Mouse (Mus musculus): ENCODE measurements at regions not wholly inside any gene's neighbourhood (a gene's known extent, or its start where the extent isn't known, plus 50 kb on each side); places are given as distances from the start of the nearest gene placed in this dataset.

DNA sequence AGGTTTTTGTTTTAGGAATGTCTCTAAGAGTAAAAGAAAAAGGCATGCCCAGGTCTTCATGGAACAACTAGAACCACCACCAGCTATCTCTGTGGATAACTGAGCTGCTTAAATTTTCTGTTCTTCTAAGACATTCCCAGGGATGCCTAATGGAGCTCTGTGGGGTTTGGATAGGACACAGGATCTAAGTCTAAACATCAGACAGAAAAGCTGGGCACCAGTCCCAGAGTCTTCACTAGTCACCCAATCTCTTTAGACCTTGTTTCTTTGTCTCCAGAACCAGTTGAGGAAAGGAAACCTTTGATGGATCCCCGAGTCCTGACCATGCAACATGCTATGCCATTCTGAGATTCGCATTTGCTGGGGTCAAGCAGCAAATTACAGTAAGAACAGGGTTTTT, 243.2 kb upstream of the Far2 start:
- H3K9ac ChIP-seq (ENCODE audit: low read depth, low read length) = no peak overlapping the region
- WGBS = 93% methylated on average over 2 of the region's 2 CpGs
- no peaks in the 10 kb centered on the region for H3K79me2 ChIP-seq (ENCODE audit: control insufficient read depth, insufficient read depth, low read length)
- no peaks in the 10 kb centered on the region for H3K27me3 ChIP-seq (ENCODE audit: control insufficient read depth, insufficient read depth, low read length)
- H3K4me3 ChIP-seq (ENCODE audit: insufficient read depth, low read depth, low read length) = no peak overlapping the region
- H3K4me1 ChIP-seq (ENCODE audit: control insufficient read depth, insufficient read depth, low read length) = no peaks in the 10 kb centered on the region
- TF ChIP-seq CTCF (IDR thresholded peaks at IDR 0.05; ENCODE audit: low read depth, low read length) (no peak), POLR2A (IDR thresholded peaks at IDR 0.05; ENCODE audit: extremely low read depth, insufficient read depth, low read length) (no peak)
- no peak for DNase-seq (ENCODE audit: extremely low read depth, low read depth, low spot score)
- no peaks in the 10 kb centered on the region for H3K36me3 ChIP-seq (ENCODE audit: control insufficient read depth, insufficient read depth, low read length)
- H3K27ac ChIP-seq (replicated peaks; ENCODE audit: insufficient read depth, low read depth, low read length) = no peak overlapping the region

DNA sequence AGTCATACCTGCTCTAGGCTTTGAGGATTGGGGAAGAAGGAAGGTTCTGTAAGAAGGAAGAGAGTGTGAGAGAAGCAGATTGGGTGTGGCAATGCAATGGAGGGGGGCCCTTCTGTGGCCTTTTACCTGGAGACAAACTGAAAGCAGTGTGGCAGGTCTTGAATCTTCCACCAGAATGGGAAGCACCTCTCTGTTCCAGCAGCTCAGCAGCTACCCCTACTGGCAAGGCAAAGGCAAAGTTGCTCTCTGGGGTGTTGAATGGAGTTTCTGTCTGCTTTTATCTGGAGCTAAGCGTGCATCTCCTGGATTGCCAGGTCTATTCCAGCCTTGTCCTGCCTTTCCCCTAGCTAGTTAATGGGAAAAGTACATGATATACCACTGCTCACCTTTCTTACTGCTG, 236.3 kb upstream of the Far2 start:
- DNase-seq (ENCODE audit: extremely low read depth, low read depth, low spot score) = peak; percentile 25
- TF ChIP-seq POLR2A (IDR thresholded peaks at IDR 0.05; ENCODE audit: extremely low read depth, insufficient read depth, low read length) (no peak), CTCF (IDR thresholded peaks at IDR 0.05; ENCODE audit: low read depth, low read length) (peak; percentile 77)
- Histone ChIP-seq H3K27ac (replicated peaks; ENCODE audit: insufficient read depth, low read depth, low read length) (no peak overlapping the region), H3K27me3 (ENCODE audit: control insufficient read depth, insufficient read depth, low read length) (no peaks in the 10 kb centered on the region), H3K79me2 (ENCODE audit: control insufficient read depth, insufficient read depth, low read length) (no peaks in the 10 kb centered on the region), H3K9ac (ENCODE audit: low read depth, low read length) (no peak overlapping the region), H3K4me3 (ENCODE audit: insufficient read depth, low read depth, low read length) (no peak overlapping the region), H3K36me3 (ENCODE audit: control insufficient read depth, insufficient read depth, low read length) (no peaks in the 10 kb centered on the region), H3K4me1 (ENCODE audit: control insufficient read depth, insufficient read depth, low read length) (no peaks in the 10 kb centered on the region)
- WGBS = 39% methylated on average over 1 of the region's 1 CpGs

DNA sequence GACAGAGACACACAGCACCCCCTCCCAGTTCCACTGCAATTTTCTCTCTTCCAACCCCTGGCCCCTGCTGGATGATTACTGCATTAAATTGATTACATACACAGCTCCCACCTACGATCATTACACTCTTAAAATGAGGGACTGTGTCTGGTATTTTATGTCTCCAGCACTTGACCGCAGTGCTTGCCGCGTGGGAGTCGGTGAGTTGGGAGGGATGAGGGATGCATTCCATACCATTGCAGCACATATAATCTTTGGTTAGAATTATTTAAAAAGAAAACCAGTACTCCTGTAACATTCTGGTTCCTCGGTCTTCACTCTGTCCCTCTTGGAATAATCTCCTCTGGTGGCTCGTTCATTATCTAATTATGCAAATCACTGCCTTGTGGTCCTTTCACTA, 230.2 kb upstream of the Far2 start:
- no peak for TF ChIP-seq CTCF (IDR thresholded peaks at IDR 0.05; ENCODE audit: low read depth, low read length)
- no peak for TF ChIP-seq POLR2A (IDR thresholded peaks at IDR 0.05; ENCODE audit: extremely low read depth, insufficient read depth, low read length)
- Histone ChIP-seq H3K27me3 (ENCODE audit: control insufficient read depth, insufficient read depth, low read length) (no peaks in the 10 kb centered on the region), H3K79me2 (ENCODE audit: control insufficient read depth, insufficient read depth, low read length) (no peaks in the 10 kb centered on the region), H3K9ac (ENCODE audit: low read depth, low read length) (no peak overlapping the region), H3K4me3 (ENCODE audit: insufficient read depth, low read depth, low read length) (no peak overlapping the region), H3K36me3 (ENCODE audit: control insufficient read depth, insufficient read depth, low read length) (no peaks in the 10 kb centered on the region), H3K4me1 (ENCODE audit: control insufficient read depth, insufficient read depth, low read length) (no peaks in the 10 kb centered on the region), H3K27ac (replicated peaks; ENCODE audit: insufficient read depth, low read depth, low read length) (no peak overlapping the region)
- 83% methylated on average over 7 of the region's 7 CpGs for WGBS
- no peak for DNase-seq (ENCODE audit: extremely low read depth, low read depth, low spot score)

DNA sequence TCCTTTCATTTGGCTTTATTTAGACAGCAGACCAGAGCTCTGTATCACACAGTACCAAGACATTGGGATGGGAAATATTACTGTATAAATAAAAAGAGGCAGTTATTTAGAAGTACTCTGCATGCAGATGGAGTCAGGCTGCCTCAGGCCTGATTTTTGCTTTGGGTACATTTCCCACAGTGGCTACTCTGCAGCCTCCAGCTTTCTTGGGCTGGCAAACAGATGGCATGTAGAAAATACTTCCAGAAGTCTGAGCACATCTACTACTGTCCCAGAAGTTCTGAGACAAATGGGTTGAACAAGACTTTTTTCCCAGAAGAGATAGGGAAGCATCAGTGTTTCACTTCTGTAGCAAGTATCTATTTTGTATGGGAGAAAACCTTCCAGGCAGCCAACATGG, 229.8 kb upstream of the Far2 start:
- TF ChIP-seq POLR2A (IDR thresholded peaks at IDR 0.05; ENCODE audit: extremely low read depth, insufficient read depth, low read length) (no peak), CTCF (IDR thresholded peaks at IDR 0.05; ENCODE audit: low read depth, low read length) (no peak)

DNA sequence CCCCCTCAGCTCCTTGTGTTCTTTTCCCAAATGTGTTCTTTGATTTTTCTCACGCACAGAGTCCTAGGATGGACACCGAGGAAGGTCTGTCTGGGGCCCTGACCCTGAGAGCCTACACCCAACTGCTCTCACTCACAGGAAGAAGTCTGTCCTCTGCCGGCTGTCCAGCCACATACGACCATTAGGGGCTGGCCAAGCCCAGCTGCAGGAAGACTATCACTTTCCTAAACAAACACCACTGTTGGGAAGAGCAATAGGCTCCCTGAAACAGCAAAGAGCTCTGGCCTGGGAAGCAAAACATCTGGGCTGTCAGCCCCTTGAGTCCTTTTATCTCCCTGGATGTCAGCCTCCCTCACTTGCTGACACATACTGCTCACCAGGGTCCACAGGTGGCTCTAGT, 224.8 kb upstream of the Far2 start:
- H3K27ac ChIP-seq (replicated peaks; ENCODE audit: insufficient read depth, low read depth, low read length) = no peak overlapping the region
- no peaks in the 10 kb centered on the region for H3K79me2 ChIP-seq (ENCODE audit: control insufficient read depth, insufficient read depth, low read length)
- no peak for DNase-seq (ENCODE audit: extremely low read depth, low read depth, low spot score)
- H3K4me3 ChIP-seq (ENCODE audit: insufficient read depth, low read depth, low read length) = no peak overlapping the region
- no peaks in the 10 kb centered on the region for H3K27me3 ChIP-seq (ENCODE audit: control insufficient read depth, insufficient read depth, low read length)
- H3K36me3 ChIP-seq (ENCODE audit: control insufficient read depth, insufficient read depth, low read length) = no peaks in the 10 kb centered on the region
- H3K9ac ChIP-seq (ENCODE audit: low read depth, low read length) = no peak overlapping the region
- TF ChIP-seq CTCF (IDR thresholded peaks at IDR 0.05; ENCODE audit: low read depth, low read length) (no peak), POLR2A (IDR thresholded peaks at IDR 0.05; ENCODE audit: extremely low read depth, insufficient read depth, low read length) (no peak)
- H3K4me1 ChIP-seq (ENCODE audit: control insufficient read depth, insufficient read depth, low read length) = no peaks in the 10 kb centered on the region
- 14% methylated on average over 4 of the region's 4 CpGs for WGBS

More for the DNA sequence above, 229.8 kb upstream of the Far2 start:
- Histone ChIP-seq H3K4me3 (ENCODE audit: insufficient read depth, low read depth, low read length) (no peak overlapping the region), H3K79me2 (ENCODE audit: control insufficient read depth, insufficient read depth, low read length) (no peaks in the 10 kb centered on the region), H3K27ac (replicated peaks; ENCODE audit: insufficient read depth, low read depth, low read length) (no peak overlapping the region), H3K9ac (ENCODE audit: low read depth, low read length) (no peak overlapping the region), H3K36me3 (ENCODE audit: control insufficient read depth, insufficient read depth, low read length) (no peaks in the 10 kb centered on the region), H3K4me1 (ENCODE audit: control insufficient read depth, insufficient read depth, low read length) (no peaks in the 10 kb centered on the region), H3K27me3 (ENCODE audit: control insufficient read depth, insufficient read depth, low read length) (no peaks in the 10 kb centered on the region)
- DNase-seq (ENCODE audit: extremely low read depth, low read depth, low spot score) = no peak

DNA sequence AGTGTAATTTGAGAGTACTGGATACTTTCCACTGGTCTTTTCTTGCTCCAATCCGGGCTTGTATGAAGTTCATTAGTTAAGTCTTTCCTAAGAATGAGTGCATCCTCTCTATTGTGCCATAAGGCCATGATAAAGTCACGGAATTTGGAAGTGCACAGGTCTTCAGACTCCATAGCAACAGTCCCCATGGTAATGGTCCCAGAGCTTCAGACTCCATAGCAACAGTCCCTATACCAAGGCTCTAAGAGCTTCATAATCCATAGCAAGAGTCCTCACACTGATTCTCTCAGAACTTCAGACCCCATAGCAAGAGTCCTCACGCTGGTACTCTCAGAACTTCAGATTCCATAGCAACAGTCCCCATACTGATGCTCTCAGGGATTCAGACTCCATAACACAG, 214.5 kb upstream of the Far2 start:
- Histone ChIP-seq H3K9ac (ENCODE audit: low read depth, low read length) (no peak overlapping the region), H3K4me1 (ENCODE audit: control insufficient read depth, insufficient read depth, low read length) (peaks cover 6% of the 10 kb centered on the region), H3K27me3 (ENCODE audit: control insufficient read depth, insufficient read depth, low read length) (no peaks in the 10 kb centered on the region), H3K79me2 (ENCODE audit: control insufficient read depth, insufficient read depth, low read length) (no peaks in the 10 kb centered on the region), H3K36me3 (ENCODE audit: control insufficient read depth, insufficient read depth, low read length) (no peaks in the 10 kb centered on the region), H3K27ac (replicated peaks; ENCODE audit: insufficient read depth, low read depth, low read length) (no peak overlapping the region), H3K4me3 (ENCODE audit: insufficient read depth, low read depth, low read length) (no peak overlapping the region)
- DNase-seq (ENCODE audit: extremely low read depth, low read depth, low spot score) = no peak
- 73% methylated on average over 3 of the region's 3 CpGs for WGBS
- TF ChIP-seq CTCF (IDR thresholded peaks at IDR 0.05; ENCODE audit: low read depth, low read length) (no peak), POLR2A (IDR thresholded peaks at IDR 0.05; ENCODE audit: extremely low read depth, insufficient read depth, low read length) (no peak)
